Mouse (Mus musculus) frontal cortex, postnatal 36 days (tissue): ENCODE measurements around the gene Eif4g3.

ENCODE experiments used
- DNase-seq, 2 experiments: peaks; one replicate each; pipeline ENCODE4 v3.0.0; 2022; ENCODE audit warnings: low spot score in 2 of 2

Gene Eif4g3

DNA sequence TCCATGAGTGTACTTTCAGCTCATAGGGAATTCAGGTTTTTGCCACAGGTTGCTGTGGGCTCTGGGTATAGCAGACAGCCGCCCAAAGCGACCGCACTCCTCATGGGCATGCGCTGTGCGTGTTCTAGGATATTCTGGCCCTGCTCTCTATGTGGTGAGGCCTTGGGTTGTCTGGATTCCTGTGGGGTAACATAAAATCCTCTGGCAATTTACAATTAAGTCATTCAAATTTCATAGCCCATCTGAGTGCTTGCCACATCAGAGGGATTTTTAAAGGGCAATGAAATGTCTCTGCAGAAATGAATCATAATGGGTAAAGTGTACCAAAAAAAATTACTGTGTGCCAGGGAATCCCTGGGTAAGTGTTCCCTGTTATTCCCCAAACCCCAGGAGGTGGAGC is 3.4 kb upstream of the Eif4g3 start:
- no peak for DNase-seq

DNA sequence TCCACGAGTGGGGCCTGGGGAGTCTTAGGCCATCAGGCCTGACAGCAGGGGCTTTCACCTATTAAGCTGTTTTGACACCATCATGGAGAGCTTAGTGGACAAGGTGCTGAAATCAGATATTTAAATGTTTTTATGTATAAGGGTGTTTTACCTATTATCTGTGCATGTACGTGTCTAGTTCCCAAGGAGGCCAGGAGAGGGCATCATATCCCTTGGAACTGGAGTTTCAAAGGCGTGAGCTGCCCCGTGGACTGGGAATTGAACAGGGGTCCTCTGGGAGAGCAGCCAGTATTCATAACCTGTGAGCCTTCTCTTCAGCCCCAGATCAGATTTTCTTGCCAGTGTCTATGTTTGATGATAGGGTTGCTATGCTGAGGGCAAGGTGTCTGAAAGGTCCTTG is 2.4 kb upstream of the Eif4g3 start:
- no peak for DNase-seq

DNA sequence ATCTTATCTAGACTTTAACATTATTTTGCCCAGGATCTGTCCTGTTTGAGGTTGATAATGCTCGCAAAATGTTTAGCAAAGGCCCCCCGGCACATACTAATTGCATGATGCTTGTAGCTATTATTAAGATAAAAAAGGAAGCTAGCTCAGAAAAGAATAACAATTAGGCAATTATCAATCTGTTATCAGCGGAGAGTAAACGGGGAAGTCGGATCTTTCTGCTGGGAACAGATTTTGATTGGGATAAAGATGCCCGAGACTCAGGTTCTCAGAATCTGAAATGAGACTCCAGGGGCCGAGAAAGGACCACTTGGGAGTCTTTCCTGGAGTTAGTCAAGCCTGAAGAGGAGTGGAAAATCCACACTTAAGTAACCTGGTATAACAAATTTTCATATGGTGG is 1.6 kb upstream of the Eif4g3 start:
- no peak for DNase-seq

DNA sequence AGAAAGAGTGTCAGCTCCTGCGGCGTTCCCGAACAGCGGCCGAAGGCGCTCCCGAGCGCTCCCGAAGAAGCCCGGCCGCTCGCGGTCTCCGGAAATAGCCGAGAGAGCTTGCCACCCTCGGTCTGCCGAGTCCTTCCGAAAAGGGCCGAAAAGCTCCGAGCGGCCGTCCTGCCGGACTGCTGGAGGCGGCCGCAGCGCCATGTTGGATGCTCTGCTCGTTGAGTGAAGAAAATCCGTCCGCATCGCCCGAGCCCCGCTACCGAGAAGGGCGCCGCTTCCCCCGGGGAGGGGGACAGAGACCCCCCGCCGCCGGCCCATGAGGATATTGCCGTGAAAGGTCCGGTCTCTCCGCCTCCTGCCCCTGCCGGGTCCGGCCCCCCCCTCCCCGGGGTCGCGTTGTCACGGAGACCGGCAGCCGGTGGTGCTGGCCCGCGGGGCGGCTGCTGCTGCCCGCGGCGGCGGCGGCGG is 503 bp downstream of the Eif4g3 start:
- DNase-seq: peak; percentile 99

DNA sequence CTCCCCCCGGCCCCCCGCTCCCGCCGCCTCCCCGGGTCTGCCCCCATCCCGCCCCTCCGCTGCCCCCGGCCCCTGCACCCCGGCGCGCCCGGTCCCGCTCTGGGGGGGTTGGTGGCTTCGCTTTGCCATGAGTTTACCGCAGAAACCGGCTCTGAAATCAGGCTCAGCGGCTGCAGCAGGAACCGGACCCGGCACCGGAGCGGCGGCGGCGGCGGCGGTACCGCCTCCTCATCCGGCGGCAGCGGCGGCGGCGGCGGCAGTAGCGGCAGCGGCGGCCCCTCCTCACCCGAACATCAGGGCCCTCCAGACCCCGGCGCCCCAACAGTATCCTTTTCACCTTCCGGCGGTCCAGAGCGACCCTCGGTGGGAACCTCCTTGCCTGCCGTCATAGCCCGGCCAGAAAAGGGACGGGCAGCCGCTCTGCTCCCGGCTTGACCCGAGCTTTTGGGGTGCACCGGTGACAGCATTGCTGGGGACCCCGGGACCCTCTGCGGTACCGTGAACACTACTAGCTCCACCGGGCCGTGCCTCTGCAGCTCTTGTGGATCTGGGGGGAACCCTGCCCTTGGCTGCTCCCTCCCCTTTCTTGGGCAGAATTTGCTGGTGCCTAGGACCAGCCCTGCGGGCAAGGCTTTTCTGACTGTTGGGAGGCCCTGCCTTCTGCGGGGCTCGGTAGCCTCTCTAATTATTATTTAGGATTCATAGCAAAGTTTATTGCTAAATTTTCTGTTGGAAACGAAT is 1.2 kb downstream of the Eif4g3 start:
- DNase-seq: peak in 1 of 2 experiments; percentile 38

DNA sequence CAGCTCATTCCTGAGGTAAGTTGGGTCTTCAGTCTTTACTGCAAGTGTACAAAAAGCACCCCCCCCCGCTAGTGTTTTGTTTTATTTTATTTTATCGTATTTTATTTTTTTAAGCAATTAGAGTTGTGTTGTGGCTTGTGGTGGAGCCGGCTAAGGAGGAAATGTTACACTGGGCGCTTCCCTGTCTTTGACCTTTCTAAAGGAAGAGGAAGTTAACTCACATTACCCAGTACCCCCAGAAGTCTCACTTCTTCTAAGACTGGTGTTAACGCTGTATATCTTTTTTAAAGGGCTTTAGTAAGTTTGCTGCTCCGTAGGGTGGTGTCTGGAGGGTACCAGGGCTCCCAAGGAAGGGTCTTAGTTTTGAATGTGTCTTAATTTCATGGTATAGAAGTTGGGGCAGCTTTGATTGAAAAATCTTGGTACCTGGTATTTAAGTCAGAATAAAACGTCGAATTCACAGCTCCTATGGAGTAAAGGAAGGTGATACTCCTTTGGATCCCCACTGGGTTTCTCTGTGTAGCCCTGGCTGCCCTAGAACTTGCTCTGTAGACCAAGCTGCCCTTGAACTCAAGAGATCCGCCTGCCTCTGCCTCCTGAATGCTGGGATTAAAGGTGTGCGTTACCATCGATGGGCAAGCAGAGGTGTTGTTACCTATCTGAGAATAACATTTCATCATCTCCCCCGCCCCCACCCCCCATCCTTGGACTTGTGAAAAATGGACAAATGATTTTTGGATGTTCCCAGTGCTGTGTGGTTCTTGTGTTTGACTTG is 1.9 kb downstream of the Eif4g3 start:
- no peak for DNase-seq

DNA sequence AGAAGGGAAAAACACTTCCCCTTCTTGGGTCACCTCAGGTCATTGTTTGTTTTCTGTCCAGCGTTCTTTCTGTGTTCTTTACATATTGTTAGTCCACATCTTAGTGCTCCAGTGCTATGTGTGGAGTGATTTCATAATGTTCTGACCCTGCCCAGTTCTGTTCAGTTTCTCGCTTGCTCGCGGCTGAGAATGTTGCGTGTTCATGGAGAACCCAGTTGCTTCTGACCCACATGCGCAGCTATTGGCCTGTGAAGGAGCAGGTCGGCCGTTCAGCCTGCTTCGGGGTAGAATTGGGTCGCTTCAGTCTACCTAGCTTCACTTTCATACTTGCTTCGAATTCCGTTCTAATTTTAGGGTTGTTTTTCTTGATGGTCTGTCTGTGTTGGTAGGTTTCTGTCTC is 2.6 kb downstream of the Eif4g3 start:
- DNase-seq: no peak

DNA sequence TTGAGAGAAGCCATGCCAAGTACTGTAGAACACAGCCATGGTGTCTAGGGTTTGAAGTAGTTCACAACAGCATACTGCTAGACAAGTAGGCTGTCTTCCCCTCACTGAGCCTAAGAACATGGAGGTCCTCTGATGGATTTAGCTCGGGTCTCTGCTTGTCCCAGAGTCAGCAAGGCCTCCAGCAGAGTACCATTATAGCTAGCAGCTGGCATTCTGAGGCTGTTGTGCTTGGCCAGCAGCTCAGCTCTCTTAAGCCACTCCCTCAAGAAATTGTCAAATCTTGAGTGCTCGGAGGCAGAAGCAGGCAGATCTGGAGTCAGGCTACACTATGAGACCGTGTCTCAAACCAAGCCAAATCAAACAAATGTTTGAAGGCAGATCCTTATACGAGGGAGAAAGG is 5.4 kb downstream of the Eif4g3 start:
- DNase-seq: no peak

DNA sequence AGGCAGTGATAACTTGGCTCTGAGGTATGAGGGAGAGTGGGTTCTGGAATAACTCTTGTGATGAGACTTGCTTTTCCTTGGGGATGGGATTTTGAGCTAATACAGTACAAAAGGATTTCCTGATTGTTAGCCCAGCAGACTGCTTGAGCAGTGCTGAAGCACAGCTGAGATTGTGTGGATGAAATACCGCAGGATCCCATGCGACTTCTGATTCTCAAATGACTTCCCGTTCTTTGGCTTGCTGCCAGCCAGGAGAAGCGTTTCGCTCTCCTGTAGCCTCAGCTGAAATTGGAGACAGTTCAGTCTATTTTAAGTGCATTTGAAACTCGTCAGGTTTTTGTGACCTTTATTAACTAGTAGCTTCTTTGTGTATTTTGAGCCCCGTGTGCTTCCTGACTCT is 7.9 kb downstream of the Eif4g3 start:
- no peak for DNase-seq

DNA sequence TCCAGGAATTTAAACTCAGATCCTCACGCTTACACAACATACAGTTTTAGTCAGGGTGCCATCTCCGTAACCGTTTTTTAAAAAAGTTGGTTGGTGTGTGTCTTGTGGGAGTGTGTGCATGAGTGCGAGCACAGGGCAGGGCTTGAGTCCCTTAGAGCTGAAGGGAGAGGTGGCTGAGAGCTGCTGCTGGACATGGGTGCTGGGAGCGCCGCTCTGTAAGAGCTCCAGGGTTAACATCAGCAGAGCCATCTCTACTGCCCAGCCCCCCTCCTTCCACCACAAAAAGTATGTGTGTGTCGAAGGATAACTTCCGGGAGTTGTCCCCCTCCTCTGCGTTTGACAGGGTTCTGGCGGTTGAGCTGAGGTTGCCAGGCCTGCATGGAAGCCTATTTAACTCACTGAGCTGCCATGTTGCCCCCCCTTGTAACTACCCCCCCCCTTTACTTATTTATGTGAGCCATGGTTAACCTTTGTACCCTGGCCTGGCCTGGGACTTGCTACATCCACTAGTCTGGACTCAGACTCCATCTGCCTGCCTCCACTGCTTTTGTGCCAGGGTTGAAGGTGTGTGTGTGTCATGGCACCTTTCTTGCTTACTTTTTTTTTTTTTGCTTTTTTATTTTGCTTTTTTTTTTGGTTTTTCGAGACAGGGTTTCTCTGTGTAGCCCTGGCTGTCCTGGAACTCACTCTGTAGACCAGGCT is 11.2 kb downstream of the Eif4g3 start:
- DNase-seq: no peak

DNA sequence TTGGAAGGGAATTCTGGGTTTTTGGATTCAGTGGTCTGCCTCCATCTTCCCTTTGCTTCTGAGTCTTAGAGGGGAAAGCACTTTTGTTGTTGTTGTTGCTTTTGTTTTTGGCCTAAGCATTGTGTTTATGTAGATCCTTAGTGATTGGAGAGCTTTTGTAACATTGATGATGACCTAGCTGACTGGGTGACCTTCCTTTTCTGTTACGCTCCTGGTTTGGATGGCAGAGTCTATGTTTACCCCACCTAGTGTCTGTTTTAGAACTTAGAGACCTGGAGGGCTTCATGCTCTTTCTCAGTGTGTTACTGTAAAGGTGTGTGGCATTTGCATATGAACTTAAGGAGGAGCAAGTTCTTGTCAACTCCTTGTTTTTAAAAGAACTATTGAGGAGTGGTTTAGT is 13.0 kb downstream of the Eif4g3 start:
- DNase-seq: no peak

DNA sequence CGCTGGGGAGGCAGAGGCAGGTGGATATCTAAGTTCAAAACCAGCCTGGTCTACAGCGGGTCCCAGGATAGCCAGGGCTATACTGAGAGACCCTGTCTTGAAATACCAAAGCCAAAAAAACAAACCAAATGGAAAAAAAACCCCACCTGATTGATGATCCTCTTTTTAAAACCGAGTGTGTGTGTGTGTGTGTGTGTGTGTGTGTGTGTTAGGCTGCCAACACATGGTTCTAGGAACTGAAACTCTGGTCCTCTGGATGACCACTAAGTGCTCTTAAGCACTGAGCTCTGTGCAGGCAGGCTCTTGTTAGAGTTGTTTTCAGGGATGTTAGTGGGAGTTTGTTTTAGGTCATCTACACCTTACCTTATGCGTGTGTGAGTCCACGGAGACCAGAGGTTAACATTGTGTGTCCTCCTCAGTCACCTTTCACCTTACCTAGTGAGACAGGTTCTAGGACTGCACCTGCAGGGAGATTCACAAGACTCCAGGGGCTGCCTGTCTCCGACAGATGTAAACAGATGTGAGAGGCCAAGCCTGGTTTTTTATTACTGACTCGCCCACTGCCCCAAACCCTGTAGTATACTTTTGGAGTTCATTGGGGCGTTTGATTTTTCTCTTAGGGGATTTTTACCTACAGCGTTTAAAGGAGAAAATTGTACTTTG is 14.3 kb downstream of the Eif4g3 start:
- no peak for DNase-seq

DNA sequence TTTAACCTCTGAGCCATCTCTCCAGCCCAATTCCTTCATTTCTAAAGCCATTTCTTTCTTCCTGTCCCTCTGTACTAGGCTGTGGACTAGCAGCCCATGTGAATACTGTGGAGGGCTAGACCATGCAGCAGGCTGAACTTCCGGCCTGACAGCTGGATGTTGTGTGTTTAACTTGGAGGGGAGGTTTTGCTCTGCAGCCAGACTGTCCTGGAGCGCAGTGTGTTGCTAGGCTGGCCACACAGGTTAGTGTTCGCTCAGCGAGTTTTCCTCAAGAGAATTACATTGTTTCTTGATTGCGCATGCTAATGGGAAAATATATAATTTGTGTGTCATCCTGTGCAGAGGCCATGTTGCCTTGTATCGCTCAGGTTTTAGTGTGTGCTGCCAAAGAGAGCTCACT is 15.8 kb downstream of the Eif4g3 start:
- no peak for DNase-seq

DNA sequence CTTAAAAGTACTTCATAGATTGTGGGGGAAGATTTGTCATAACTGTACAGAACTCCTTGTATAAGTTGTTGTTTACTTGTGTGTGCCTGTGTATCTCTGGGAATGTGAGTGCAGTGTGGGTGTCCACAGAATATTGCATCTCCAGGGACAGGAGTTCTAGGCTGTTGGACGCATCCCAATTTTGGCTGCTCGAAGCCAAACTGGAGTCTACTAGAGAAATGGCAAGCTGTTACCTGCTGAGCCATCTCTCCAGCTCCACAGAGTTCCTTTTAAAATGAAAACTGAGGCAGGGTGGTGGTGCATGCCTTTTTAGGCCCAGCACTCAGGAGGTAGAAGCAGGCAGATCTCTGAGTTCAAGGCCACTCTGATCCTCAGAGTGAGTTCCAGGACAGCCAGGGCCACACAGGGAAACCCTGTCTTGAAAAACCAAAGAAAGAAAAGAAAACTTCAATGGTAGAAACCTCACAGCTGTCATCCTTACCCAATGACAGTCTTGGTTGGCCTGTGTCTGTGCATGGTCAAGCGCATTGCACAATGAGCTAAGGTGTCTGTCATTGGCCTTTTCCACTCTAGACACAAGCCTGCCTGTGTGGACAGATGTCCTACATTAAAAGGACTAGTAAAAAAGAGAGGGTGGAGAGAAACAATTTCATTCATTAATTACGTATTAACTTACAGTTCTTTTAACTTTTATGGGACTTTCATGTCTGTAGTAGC is 17.1 kb downstream of the Eif4g3 start:
- no peak for DNase-seq

DNA sequence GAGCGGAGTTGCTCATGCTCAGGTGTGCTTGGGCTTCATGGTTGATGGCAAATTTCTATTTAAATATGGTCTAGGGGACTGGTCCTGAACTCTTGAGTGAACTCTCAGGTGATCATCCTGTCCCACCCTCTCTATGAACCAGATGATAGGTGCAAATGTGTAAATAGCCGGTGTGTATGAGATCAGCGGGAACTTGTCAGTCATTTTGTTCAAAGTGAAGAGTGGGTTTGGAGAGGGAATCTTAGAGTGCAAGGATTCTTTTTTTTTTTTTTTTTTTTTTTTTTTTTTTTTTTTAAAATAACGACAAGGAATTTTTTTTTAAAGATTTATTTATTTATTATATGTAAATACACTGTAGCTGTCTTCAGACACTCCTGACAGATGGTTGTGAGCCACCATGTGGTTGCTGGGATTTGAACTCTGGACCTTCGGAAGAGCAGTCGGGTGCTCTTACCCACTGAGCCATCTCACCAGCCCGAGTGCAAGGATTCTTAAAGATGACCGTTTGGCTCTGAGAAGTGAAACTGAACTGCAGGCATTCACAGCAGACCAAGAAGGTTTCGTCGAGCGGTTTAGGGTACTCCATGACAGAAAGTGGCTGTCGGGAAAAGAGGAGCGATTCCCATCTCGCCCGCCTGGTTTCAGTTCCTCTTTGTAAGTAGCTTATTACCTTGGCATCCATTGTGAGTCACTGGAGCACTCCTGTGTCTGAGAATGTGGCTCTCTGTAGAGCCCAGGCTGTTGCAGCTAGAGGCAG is 21.1 kb downstream of the Eif4g3 start:
- no peak for DNase-seq

DNA sequence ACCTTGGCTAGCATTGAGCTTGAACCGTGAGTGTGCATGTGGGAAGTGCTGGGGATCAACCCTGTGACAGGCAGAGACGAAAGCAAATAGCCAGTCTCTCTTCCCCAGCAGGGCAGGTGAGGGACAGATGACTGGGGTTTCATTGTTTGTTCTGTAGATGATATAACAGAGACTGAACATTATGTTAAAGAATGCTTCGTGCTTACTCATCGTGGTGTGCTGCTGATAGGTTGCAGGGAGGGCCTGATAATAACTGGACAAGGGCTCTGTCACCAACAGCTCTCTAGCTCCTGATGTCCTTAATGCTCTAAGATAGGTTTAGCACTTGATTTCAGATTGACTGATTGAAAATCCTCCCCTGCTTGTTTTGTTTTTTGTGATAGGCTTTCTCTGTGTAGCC is 23.1 kb downstream of the Eif4g3 start:
- no peak for DNase-seq

DNA sequence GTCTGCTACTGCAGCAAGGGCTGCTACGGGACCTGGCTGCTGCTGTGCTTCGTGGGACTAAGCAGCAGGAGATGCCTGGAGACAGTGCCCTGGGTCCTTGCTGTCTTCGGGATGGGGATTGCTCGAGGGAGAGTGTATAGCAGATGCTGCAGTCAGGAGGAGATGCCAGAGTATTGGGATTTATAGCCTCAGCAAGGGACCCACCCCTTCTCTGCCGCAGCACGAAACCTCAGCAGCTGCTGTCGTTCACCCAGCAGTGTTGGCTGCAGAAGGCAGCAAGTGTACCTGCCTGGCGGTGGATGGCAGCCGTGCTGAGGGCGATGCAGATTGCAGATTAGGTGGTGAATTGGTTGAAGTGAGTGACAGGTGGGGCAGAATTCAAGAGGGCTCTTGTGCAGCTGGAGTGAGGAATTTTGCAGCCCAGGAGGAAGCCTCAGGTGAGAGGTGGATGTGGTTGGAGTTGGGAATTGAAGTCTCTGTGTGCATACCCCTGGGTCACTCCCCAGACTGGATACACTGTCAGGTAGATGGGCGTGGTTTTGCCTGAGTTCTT is 24.3 kb downstream of the Eif4g3 start:
- no peak for DNase-seq

DNA sequence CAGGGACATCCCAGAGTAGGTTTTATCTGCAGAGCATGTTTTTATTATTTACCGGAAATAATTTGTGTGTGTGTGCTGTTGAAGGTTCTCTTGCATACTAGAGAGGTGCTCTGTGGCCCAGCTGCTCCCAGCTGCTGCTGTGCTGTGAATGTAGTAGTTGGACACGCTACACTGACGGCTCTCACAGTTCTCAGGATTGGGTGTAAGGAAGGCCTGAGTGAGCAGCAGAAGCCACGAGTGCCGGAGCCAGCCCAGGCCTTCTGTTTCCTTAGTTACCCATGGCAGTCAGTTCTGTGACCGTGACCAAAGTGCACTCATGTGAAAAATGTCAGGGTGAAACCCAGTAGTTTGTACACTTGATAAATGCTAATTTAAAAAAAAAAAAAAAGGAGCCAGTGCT is 25.2 kb downstream of the Eif4g3 start:
- no peak for DNase-seq

DNA sequence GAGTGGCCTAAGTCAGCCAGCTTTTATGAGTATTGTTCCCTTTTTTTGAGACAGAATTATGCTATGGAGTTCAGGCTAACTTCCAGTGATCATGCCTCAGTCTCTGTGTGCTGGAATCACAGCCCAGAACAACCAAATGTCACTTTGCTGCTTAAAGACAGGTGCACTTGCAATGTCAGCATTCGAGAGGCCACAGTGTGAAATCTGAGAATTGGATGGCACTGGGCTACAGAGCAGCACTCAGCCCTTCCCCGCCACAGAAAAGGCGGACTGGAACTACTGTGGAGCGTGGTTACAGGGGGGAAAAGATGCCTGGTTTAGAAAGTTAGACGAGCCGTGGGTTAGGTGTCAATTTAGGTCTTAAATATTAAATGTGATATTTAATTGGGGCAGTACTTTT is 27.4 kb downstream of the Eif4g3 start:
- no peak for DNase-seq

DNA sequence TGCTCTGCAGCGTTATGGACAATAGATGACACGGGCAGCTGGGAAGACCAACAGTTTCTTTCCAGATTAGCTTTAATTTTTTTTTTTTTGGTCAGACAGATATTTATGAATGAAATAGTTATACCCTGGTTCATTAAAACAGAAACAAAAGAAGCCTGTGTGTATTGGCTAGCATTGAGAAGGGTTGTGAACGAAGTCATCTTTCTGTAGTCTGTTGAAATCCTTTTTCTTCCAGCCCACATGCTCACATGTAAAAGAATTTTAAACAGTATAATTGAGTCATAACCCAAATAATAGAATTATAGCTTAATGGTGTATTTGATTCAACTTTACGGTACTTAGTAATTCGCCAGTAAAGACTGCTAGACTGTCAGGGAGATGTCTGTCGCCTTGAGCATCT is 28.8 kb downstream of the Eif4g3 start:
- no peak for DNase-seq

DNA sequence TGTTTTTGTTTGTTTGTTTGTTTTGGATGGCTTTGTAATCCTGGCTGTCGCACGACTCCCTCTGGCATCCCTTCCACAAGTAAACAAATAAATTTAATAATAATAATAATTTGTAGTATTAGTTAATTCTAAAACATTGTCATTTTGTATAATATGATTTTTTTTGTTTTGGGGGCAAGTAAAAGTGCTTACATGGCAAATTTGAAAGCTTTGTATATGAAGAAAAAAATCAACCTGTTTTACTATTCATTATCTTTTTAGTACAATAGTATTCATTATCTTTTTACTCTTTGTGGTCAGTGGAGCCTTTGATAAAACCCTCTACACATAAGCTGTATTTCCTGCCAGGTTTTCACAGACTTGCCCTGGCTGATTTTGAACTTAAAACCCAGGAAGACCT is 29.9 kb downstream of the Eif4g3 start:
- no peak for DNase-seq
